Mouse (Mus musculus) left cerebral cortex, postnatal 10 days (tissue): ENCODE data around the gene Naf1. TPM values are rescaled to one million over a fixed set of nuclear protein-coding genes. Genes with fewer than 3 reads are reported as not detected.

Experiments used
- DNase-seq, 2 experiments: peaks; one replicate each; pipeline ENCODE4 v3.0.0; 2021 to 2022; ENCODE audit warnings: low spot score in 2 of 2, mixed read lengths in 1 of 2; ENCODE audit errors: extremely low spot score in 1 of 2
- intact Hi-C: fragments of 180-260 bp; cut with DNase I; formaldehyde crosslinking; loops from one replicate; pipeline ENCODE4 v1.15.1; 2025
- total RNA-seq, 2 experiments: library from RNA; stranded (reverse); gene quantifications; 2 replicates each; pipeline ENCODE4 v1.2.3; 2021

Naf1 gene
- total RNA-seq, 2 experiments from 2014 or later = 12.0 to 12.4 TPM

GRCm38 (mm10) chr8:66936236-66936635 lies 76.2 kb downstream of the Naf1 start:
- no peak for DNase-seq
- intact Hi-C loops = no loop called here

Other genes starting within 250 kb of the Naf1 start
- gene Npy5r, start 172.1 kb upstream of the Naf1 start, total RNA-seq = 1 to 10 TPM; 5.5 to 5.6 TPM
- 10 to 100 TPM; 24.1 to 27.7 TPM for gene Npy1r, start 163.0 kb upstream of the Naf1 start, total RNA-seq